Mouse (Mus musculus) liver, embryonic 15.5 days (tissue): Measurements from ENCODE around the gene Unc93a. TPM values are rescaled to one million over a fixed set of nuclear protein-coding genes. Genes with fewer than 3 reads are reported as not detected.
"Not testable (repeated sequence)": the region's sequence is repeated elsewhere in the genome, so short reads cannot be mapped to it uniquely, and the experiment has no call there.

Experiments used
- ATAC-seq: fragments of 200-750 bp; cut with Nextera tagmentation; 2 replicates; pipeline ENCODE4 v1.8.0; 2017; ENCODE audit warnings: moderate number of reproducible peaks, mild to moderate bottlenecking, moderate library complexity; ENCODE audit not compliant: insufficient read depth
- H3K27ac ChIP-seq: fragments of 300-500 bp; sonication (generic); replicated peaks from 2 replicates; pipeline ENCODE4 v1.5.1; 2015; ENCODE audit warnings: mild to moderate bottlenecking, inconsistent platforms
- H3K27me3 ChIP-seq: fragments of 300-500 bp; sonication (generic); 2 replicates; pipeline ENCODE4 v1.6.1; 2015; ENCODE audit warnings: mild to moderate bottlenecking, inconsistent platforms
- H3K36me3 ChIP-seq: fragments of 300-500 bp; sonication (generic); replicated peaks from 2 replicates; pipeline ENCODE4 v1.6.1; 2015; ENCODE audit warnings: moderate library complexity, mild to moderate bottlenecking, inconsistent platforms
- H3K4me1 ChIP-seq: fragments of 300-500 bp; sonication (generic); replicated peaks from 2 replicates; pipeline ENCODE4 v1.6.1; 2015; ENCODE audit warnings: inconsistent platforms
- H3K4me2 ChIP-seq: fragments of 300-500 bp; sonication (generic); 2 replicates; pipeline ENCODE4 v1.6.1; 2015; ENCODE audit warnings: moderate library complexity, mild to moderate bottlenecking, inconsistent platforms
- H3K4me3 ChIP-seq: fragments of 300-500 bp; sonication (generic); replicated peaks from 2 replicates; pipeline ENCODE4 v1.5.1; 2015; ENCODE audit warnings: mild to moderate bottlenecking, inconsistent platforms
- H3K9ac ChIP-seq: fragments of 300-500 bp; sonication (generic); 2 replicates; pipeline ENCODE4 v1.6.1; 2015; ENCODE audit warnings: moderate library complexity, mild to moderate bottlenecking, inconsistent platforms
- H3K9me3 ChIP-seq: fragments of 300-500 bp; sonication (generic); replicated peaks from 2 replicates; pipeline ENCODE4 v1.6.1; 2016; ENCODE audit warnings: inconsistent platforms
- WGBS: fragments of 180-500 bp; shearing (Covaris S2); methylation state at CpG from one replicate; pipeline ENCODE4 v1.1.7; 2015; ENCODE audit warnings: mixed read lengths; ENCODE audit not compliant: insufficient replicate concordance; 5-methylcytosine and 5-hydroxymethylcytosine counted together
- polyA plus RNA-seq: library from polyadenylated mRNA; unstranded; fragments of >200 nt; fragmentation: Nextera tagmentation; extraction: Ambion mirVana; gene quantifications from 2 replicates; pipeline ENCODE4 v1.2.1, GENCODE M21; 2015

Gene Unc93a
- polyA plus RNA-seq, 1 experiment from 2014 or later: not detected

GRCm38 (mm10) chr17:13062882-13063281, 68.7 kb downstream of the Unc93a start:
- not testable (repeated sequence) for H3K9me3 ChIP-seq, H3K9ac ChIP-seq, H3K36me3 ChIP-seq, H3K27me3 ChIP-seq, H3K4me3 ChIP-seq, ATAC-seq, H3K27ac ChIP-seq, H3K4me1 ChIP-seq, H3K4me2 ChIP-seq
- 56% methylated on average over 7 of the region's 7 CpGs for WGBS

- not testable (repeated sequence) for H3K27ac ChIP-seq, H3K36me3 ChIP-seq, H3K9ac ChIP-seq, H3K9me3 ChIP-seq, H3K4me3 ChIP-seq, H3K4me2 ChIP-seq, ATAC-seq, H3K27me3 ChIP-seq, H3K4me1 ChIP-seq
- 62% methylated on average over 4 of the region's 4 CpGs for WGBS
Measured at GRCm38 (mm10) chr17:13060804-13061203, 70.8 kb downstream of the Unc93a start, which contains the start of gene Tcp10b. Tcp10b (plus strand) TSS chr17:13061104.

Other genes with a start within 250 kb of the Unc93a start
- gene Pnldc1, start 221.6 kb downstream of the Unc93a start, polyA plus RNA-seq: 0.40 and 0.45 TPM in 2 replicates
- 185 and 211 TPM in 2 replicates for gene Tcp1, start 216.1 kb downstream of the Unc93a start, polyA plus RNA-seq
- gene Mrpl18, start 215.5 kb downstream of the Unc93a start, polyA plus RNA-seq: 86.0 and 95.2 TPM in 2 replicates
- gene Acat3, start 191.2 kb downstream of the Unc93a start, polyA plus RNA-seq: 10.0 and 13.2 TPM in 2 replicates
- 93.7 and 101 TPM in 2 replicates for gene Acat2, start 171.1 kb downstream of the Unc93a start, polyA plus RNA-seq
- gene Wtap, start 137.6 kb downstream of the Unc93a start, polyA plus RNA-seq: 37.1 and 41.9 TPM in 2 replicates
- 113 and 120 TPM in 2 replicates for gene Sod2, start 125.0 kb downstream of the Unc93a start, polyA plus RNA-seq
- gene Gpr31b, start 79.5 kb downstream of the Unc93a start, polyA plus RNA-seq: not detected in 2 replicates
- not detected in 2 replicates for gene Tcp10b, start 70.7 kb downstream of the Unc93a start, polyA plus RNA-seq
- not detected in 2 replicates for gene Smok2a, start 89.4 kb upstream of the Unc93a start, polyA plus RNA-seq
- gene Smok2b, start 98.4 kb upstream of the Unc93a start, polyA plus RNA-seq: not detected in 2 replicates
- gene Tcp10c, start 222.8 kb upstream of the Unc93a start, polyA plus RNA-seq: not detected in 2 replicates